Mouse (Mus musculus) MEL (cell line): ENCODE measurements around the gene Ano3. TPM values are rescaled to one million over a fixed set of nuclear protein-coding genes. Genes with fewer than 3 reads are reported as not detected.

Experiments
- DNase-seq: peaks from one replicate; pipeline ENCODE4 v3.0.0; 2011; ENCODE audit warnings: low read depth, low spot score
- H3K27ac ChIP-seq: 2 replicates; pipeline ENCODE4 v1.5.1; 2012; ENCODE audit warnings: low read depth, mild to moderate bottlenecking, control low read depth, low read length, moderate library complexity; ENCODE audit not compliant: control insufficient read depth
- H3K27me3 ChIP-seq, 2 experiments: fragments of 150-350 bp in 1 of 2; sonication (generic) in 1 of 2; 2 replicates each; pipeline ENCODE4 v1.6.1; 2012; ENCODE audit warnings: low read length in 2 of 2, mild to moderate bottlenecking in 2 of 2, improper control_type of control experiment in 1 of 2, moderate library complexity in 1 of 2; ENCODE audit not compliant: insufficient read depth in 2 of 2, control insufficient read depth in 1 of 2
- H3K36me3 ChIP-seq, 2 experiments: 2 replicates each; pipeline ENCODE4 v1.6.1; 2012 to 2014; ENCODE audit warnings: low read length in 2 of 2, improper control_type of control experiment in 1 of 2, inconsistent platforms in 1 of 2, mild to moderate bottlenecking in 1 of 2; ENCODE audit not compliant: insufficient read depth in 2 of 2, control insufficient read depth in 1 of 2
- H3K4me1 ChIP-seq, 2 experiments: fragments of 150-350 bp in 1 of 2; sonication (generic) in 1 of 2; 2 replicates each; pipeline ENCODE4 v1.6.1; 2012; ENCODE audit warnings: low read length in 2 of 2, improper control_type of control experiment in 1 of 2, mild to moderate bottlenecking in 1 of 2; ENCODE audit not compliant: insufficient read depth in 2 of 2, control insufficient read depth in 1 of 2
- H3K4me3 ChIP-seq, 2 experiments: fragments of 150-350 bp in 1 of 2; sonication (generic) in 1 of 2; 2 replicates each; pipeline ENCODE4 v1.5.1; 2012; ENCODE audit warnings: low read depth in 2 of 2, low read length in 2 of 2, mild to moderate bottlenecking in 2 of 2, moderate library complexity in 2 of 2, control low read depth in 1 of 2, improper control_type of control experiment in 1 of 2; ENCODE audit not compliant: control insufficient read depth in 1 of 2, insufficient read depth in 1 of 2
- H3K79me2 ChIP-seq: 2 replicates; pipeline ENCODE4 v1.6.1; 2012; ENCODE audit warnings: mild to moderate bottlenecking, low read length, moderate library complexity; ENCODE audit not compliant: control insufficient read depth, poor library complexity, insufficient read depth
- H3K9ac ChIP-seq: 2 replicates; pipeline ENCODE4 v1.6.1; 2012; ENCODE audit warnings: low read depth, mild to moderate bottlenecking, control low read depth, low read length, moderate library complexity; ENCODE audit not compliant: control insufficient read depth, poor library complexity, severe bottlenecking
- H3K9me3 ChIP-seq: fragments of 150-350 bp; sonication (generic); replicated peaks from 2 replicates; pipeline ENCODE4 v1.6.1; 2012; ENCODE audit warnings: mild to moderate bottlenecking, low read length, improper control_type of control experiment, moderate library complexity; ENCODE audit not compliant: insufficient read depth
- CHD2 ChIP-seq: IDR thresholded peaks from 2 replicates; pipeline ENCODE4 v1.6.1; 2011; ENCODE audit warnings: low read length, improper control_type of control experiment
- ELF1 ChIP-seq: IDR thresholded peaks from 2 replicates; pipeline ENCODE4 v1.6.1; 2014; ENCODE audit warnings: low read depth, mild to moderate bottlenecking, inconsistent platforms, low read length, improper control_type of control experiment, moderate library complexity
- EP300 ChIP-seq, 2 experiments: IDR thresholded peaks; 2 replicates each; pipeline ENCODE4 v1.6.1; 2011; ENCODE audit warnings: improper control_type of control experiment in 2 of 2, low read length in 2 of 2, low read depth in 1 of 2, mild to moderate bottlenecking in 1 of 2
- GABPA ChIP-seq: IDR thresholded peaks from 2 replicates; pipeline ENCODE4 v1.6.1; 2012; ENCODE audit warnings: low read depth, mild to moderate bottlenecking, inconsistent platforms, low read length, improper control_type of control experiment, moderate library complexity
- GATA1 ChIP-seq: IDR thresholded peaks from 2 replicates; pipeline ENCODE4 v1.6.1; 2011; ENCODE audit warnings: low read depth, low read length, improper control_type of control experiment
- HCFC1 ChIP-seq: IDR thresholded peaks from 2 replicates; pipeline ENCODE4 v1.6.1; 2012; ENCODE audit warnings: low read depth, mild to moderate bottlenecking, inconsistent platforms, low read length, improper control_type of control experiment, moderate library complexity
- JUND ChIP-seq: IDR thresholded peaks from 2 replicates; pipeline ENCODE4 v1.6.1; 2011; ENCODE audit warnings: low read depth, mild to moderate bottlenecking, improper control_type of control experiment, low read length
- MAFK ChIP-seq: IDR thresholded peaks from 2 replicates; pipeline ENCODE4 v1.6.1; 2011; ENCODE audit warnings: low read depth, mild to moderate bottlenecking, low read length, improper control_type of control experiment, borderline replicate concordance
- MEF2A ChIP-seq: IDR thresholded peaks from 2 replicates; pipeline ENCODE4 v1.6.1; 2014; ENCODE audit warnings: low read depth, mild to moderate bottlenecking, inconsistent platforms, low read length, improper control_type of control experiment; ENCODE audit not compliant: poor library complexity, insufficient replicate concordance, severe bottlenecking; ENCODE audit errors: extremely low read depth
- MXI1 ChIP-seq: IDR thresholded peaks from 2 replicates; pipeline ENCODE4 v1.6.1; 2011; ENCODE audit warnings: mild to moderate bottlenecking, low read depth, low read length, improper control_type of control experiment
- MYB ChIP-seq: IDR thresholded peaks from 2 replicates; pipeline ENCODE4 v1.6.1; 2011; ENCODE audit warnings: mild to moderate bottlenecking, low read depth, low read length, improper control_type of control experiment
- MYC ChIP-seq: IDR thresholded peaks from 2 replicates; pipeline ENCODE4 v1.6.1; 2011; ENCODE audit warnings: low read depth, mild to moderate bottlenecking, low read length, improper control_type of control experiment, moderate library complexity
- NRF1 ChIP-seq: IDR thresholded peaks from 2 replicates; pipeline ENCODE4 v1.6.1; 2014; ENCODE audit warnings: low read depth, mild to moderate bottlenecking, inconsistent platforms, low read length, improper control_type of control experiment, moderate library complexity; ENCODE audit not compliant: poor library complexity, insufficient read depth, severe bottlenecking
- POLR2A ChIP-seq, 2 experiments: IDR thresholded peaks; 2 replicates each; pipeline ENCODE4 v1.6.1; 2011 to 2012; ENCODE audit warnings: low read length in 2 of 2, mild to moderate bottlenecking in 2 of 2, control low read depth in 1 of 2, improper control_type of control experiment in 1 of 2, low read depth in 1 of 2, moderate library complexity in 1 of 2; ENCODE audit not compliant: control insufficient read depth in 1 of 2, insufficient read depth in 1 of 2, poor library complexity in 1 of 2
- POLR2AphosphoS2 ChIP-seq: IDR thresholded peaks from 2 replicates; pipeline ENCODE4 v1.6.1; 2011; ENCODE audit warnings: low read length, improper control_type of control experiment
- RAD21 ChIP-seq: IDR thresholded peaks from 2 replicates; pipeline ENCODE4 v1.6.1; 2011; ENCODE audit warnings: mild to moderate bottlenecking, low read depth, low read length, improper control_type of control experiment
- RCOR1 ChIP-seq: IDR thresholded peaks from 2 replicates; pipeline ENCODE4 v1.6.1; 2012; ENCODE audit warnings: low read depth, mild to moderate bottlenecking, inconsistent platforms, low read length, improper control_type of control experiment
- SIN3A ChIP-seq: IDR thresholded peaks from 2 replicates; pipeline ENCODE4 v1.6.1; 2012; ENCODE audit warnings: low read length, improper control_type of control experiment, inconsistent platforms
- TAL1 ChIP-seq: IDR thresholded peaks from 2 replicates; pipeline ENCODE4 v1.6.1; 2012; ENCODE audit warnings: mild to moderate bottlenecking, inconsistent platforms, low read length, moderate library complexity, mixed read lengths
- TCF12 ChIP-seq: IDR thresholded peaks from 2 replicates; pipeline ENCODE4 v1.6.1; 2014; ENCODE audit warnings: low read depth, mild to moderate bottlenecking, inconsistent platforms, low read length, improper control_type of control experiment, moderate library complexity
- USF2 ChIP-seq, 2 experiments: IDR thresholded peaks; 2 replicates each; pipeline ENCODE4 v1.6.1; 2011 to 2012; ENCODE audit warnings: improper control_type of control experiment in 2 of 2, low read length in 2 of 2, borderline replicate concordance in 1 of 2, inconsistent platforms in 1 of 2, low read depth in 1 of 2, mild to moderate bottlenecking in 1 of 2; ENCODE audit not compliant: insufficient read depth in 1 of 2
- ZC3H11A ChIP-seq: IDR thresholded peaks from 2 replicates; pipeline ENCODE4 v1.6.1; 2012; ENCODE audit warnings: low read depth, mild to moderate bottlenecking, inconsistent platforms, low read length, improper control_type of control experiment
- ZNF384 ChIP-seq: IDR thresholded peaks from 2 replicates; pipeline ENCODE4 v1.6.1; 2012; ENCODE audit warnings: low read depth, mild to moderate bottlenecking, inconsistent platforms, low read length, improper control_type of control experiment
- polyA plus RNA-seq, 2 experiments: library from polyadenylated mRNA; stranded (reverse) in 1 of 2; unstranded in 1 of 2; fragments of >175 nt in 1 of 2; fragments of >200 nt in 1 of 2; gene quantifications; 2 replicates each; pipeline versions ENCODE4 v1.2.1 to v1.2.4; 2012; ENCODE audit warnings: low replicate concordance in 2 of 2, low read depth in 1 of 2; ENCODE audit not compliant: insufficient read length in 2 of 2, insufficient read depth in 1 of 2, missing spikeins in 1 of 2
- total RNA-seq: library from RNA; depleted of rRNA; stranded (reverse); fragments of 300-350 nt; gene quantifications from 2 replicates; pipeline ENCODE4 v1.2.3, GENCODE M21; 2012

Ano3 gene
- total and polyA plus RNA-seq, 3 experiments: not detected

- Histone ChIP-seq H3K4me1 (no peaks in the 10 kb centered on the region), H3K27ac (no peak overlapping the region), H3K9ac (no peak overlapping the region), H3K79me2 (no peaks in the 10 kb centered on the region), H3K27me3 (no peaks in the 10 kb centered on the region), H3K4me3 (no peak overlapping the region), H3K9me3 (no peaks in the 10 kb centered on the region), H3K36me3 (no peaks in the 10 kb centered on the region)
- DNase-seq: no peak
- TF ChIP-seq GATA1 (no peak), MAFK (no peak), ELF1 (no peak), RAD21 (no peak), USF2 (IDR thresholded peaks at IDR 0.05; ENCODE audit: borderline replicate concordance in 1 of 2, insufficient read depth in 1 of 2, low read depth in 1 of 2, low read length in 2 of 2) (no peak), MYC (no peak), NRF1 (no peak), RCOR1 (no peak), EP300 (IDR thresholded peaks at IDR 0.05; ENCODE audit: low read depth in 1 of 2, low read length in 2 of 2) (no peak), GABPA (no peak), TAL1 (no peak), MEF2A (no peak), SIN3A (no peak)
Measured at GRCm38 (mm10) chr2:110795433-110795832, 155.3 kb downstream of the Ano3 start.

GRCm38 (mm10) chr2:110787396-110787795, 163.3 kb downstream of the Ano3 start:
- H3K27ac ChIP-seq: no peak overlapping the region
- no peaks in the 10 kb centered on the region for H3K9me3 ChIP-seq
- no peak overlapping the region for H3K9ac ChIP-seq
- no peak for TF ChIP-seq JUND
- no peak for TF ChIP-seq ZNF384
- TF ChIP-seq ZC3H11A: no peak
- no peak for TF ChIP-seq MYB
- no peak for TF ChIP-seq MAFK
- no peak for TF ChIP-seq SIN3A
- TF ChIP-seq CHD2: no peak
- no peak for TF ChIP-seq TCF12
- TF ChIP-seq POLR2AphosphoS2: no peak
- TF ChIP-seq HCFC1: no peak
- no peak for TF ChIP-seq NRF1
- no peak for TF ChIP-seq POLR2A (IDR thresholded peaks at IDR 0.05; ENCODE audit: control insufficient read depth in 1 of 2, insufficient read depth in 1 of 2, low read depth in 1 of 2, low read length in 2 of 2, poor library complexity in 1 of 2)
- TF ChIP-seq RCOR1: no peak
- TF ChIP-seq MXI1: no peak
- H3K27me3 ChIP-seq: no peaks in the 10 kb centered on the region
- no peak for DNase-seq
- no peaks in the 10 kb centered on the region for H3K4me1 ChIP-seq
- H3K4me3 ChIP-seq: no peak overlapping the region
- no peaks in the 10 kb centered on the region for H3K79me2 ChIP-seq
- no peaks in the 10 kb centered on the region for H3K36me3 ChIP-seq
